Mouse (Mus musculus) retina, postnatal 1 day (tissue): ENCODE data around the gene Ptprm.
A peak's percentile ranks its signal among the peaks of the same experiment; 100 is the strongest.

Experiments used
- DNase-seq: peaks from one replicate; pipeline ENCODE4 v3.0.0-alpha.2; 2012

Ptprm gene

GRCm38 (mm10) chr17:67277124-67277910, 76.9 kb downstream of the Ptprm start:
- no peak for DNase-seq

GRCm38 (mm10) chr17:67274531-67275094, 79.6 kb downstream of the Ptprm start:
- peak; percentile 87 for DNase-seq

- DNase-seq: no peak
Observed at GRCm38 (mm10) chr17:67272928-67273327, 81.3 kb downstream of the Ptprm start.

- DNase-seq: no peak
Observed at GRCm38 (mm10) chr17:67268475-67269080, 85.7 kb downstream of the Ptprm start.

- no peak for DNase-seq
Observed at GRCm38 (mm10) chr17:67266270-67266669, 88.0 kb downstream of the Ptprm start.

GRCm38 (mm10) chr17:67265520-67265919, 88.7 kb downstream of the Ptprm start:
- DNase-seq: no peak

- DNase-seq: no peak
Observed at GRCm38 (mm10) chr17:67264716-67265115, 89.5 kb downstream of the Ptprm start.

GRCm38 (mm10) chr17:67263024-67263423, 91.2 kb downstream of the Ptprm start:
- DNase-seq: no peak

GRCm38 (mm10) chr17:67260016-67260415, 94.2 kb downstream of the Ptprm start:
- no peak for DNase-seq

- no peak for DNase-seq
Observed at GRCm38 (mm10) chr17:67257780-67258179, 96.5 kb downstream of the Ptprm start.

- no peak for DNase-seq
Observed at GRCm38 (mm10) chr17:67256171-67256570, 98.1 kb downstream of the Ptprm start.

- no peak for DNase-seq
Observed at GRCm38 (mm10) chr17:67253445-67253844, 100.8 kb downstream of the Ptprm start.

GRCm38 (mm10) chr17:67252992-67253391, 101.3 kb downstream of the Ptprm start:
- DNase-seq: no peak

- no peak for DNase-seq
Observed at GRCm38 (mm10) chr17:67245273-67245875, 108.9 kb downstream of the Ptprm start.

- DNase-seq: no peak
Observed at GRCm38 (mm10) chr17:67242774-67243495, 111.3 kb downstream of the Ptprm start.

- no peak for DNase-seq
Observed at GRCm38 (mm10) chr17:67241951-67242773, 112.1 kb downstream of the Ptprm start.

GRCm38 (mm10) chr17:67238866-67239265, 115.4 kb downstream of the Ptprm start:
- no peak for DNase-seq

GRCm38 (mm10) chr17:67237407-67237806, 116.8 kb downstream of the Ptprm start:
- DNase-seq: no peak

- DNase-seq: no peak
Observed at GRCm38 (mm10) chr17:67233063-67233462, 121.2 kb downstream of the Ptprm start.

GRCm38 (mm10) chr17:67226991-67227390, 127.3 kb downstream of the Ptprm start:
- no peak for DNase-seq

GRCm38 (mm10) chr17:67215326-67215725, 138.9 kb downstream of the Ptprm start:
- DNase-seq: no peak

GRCm38 (mm10) chr17:67213711-67214110, 140.5 kb downstream of the Ptprm start:
- peak; percentile 16 for DNase-seq
